Mouse (Mus musculus) left cerebral cortex, adult 18-20 months (tissue): ENCODE measurements around the gene Bbc3. TPM values are rescaled to one million over a fixed set of nuclear protein-coding genes. Genes with fewer than 3 reads are reported as not detected.

Source experiments
- DNase-seq, 2 experiments: peaks; one replicate each; pipeline ENCODE4 v3.0.0; 2021 to 2022; ENCODE audit warnings: low spot score in 2 of 2, mixed read lengths in 1 of 2
- total RNA-seq, 2 experiments: library from RNA; stranded (reverse); gene quantifications; 2 replicates each; pipeline ENCODE4 v1.2.3; 2021

Gene Bbc3
- total RNA-seq, 2 experiments from 2014 or later, result 7.5 to 11.8 TPM

DNA sequence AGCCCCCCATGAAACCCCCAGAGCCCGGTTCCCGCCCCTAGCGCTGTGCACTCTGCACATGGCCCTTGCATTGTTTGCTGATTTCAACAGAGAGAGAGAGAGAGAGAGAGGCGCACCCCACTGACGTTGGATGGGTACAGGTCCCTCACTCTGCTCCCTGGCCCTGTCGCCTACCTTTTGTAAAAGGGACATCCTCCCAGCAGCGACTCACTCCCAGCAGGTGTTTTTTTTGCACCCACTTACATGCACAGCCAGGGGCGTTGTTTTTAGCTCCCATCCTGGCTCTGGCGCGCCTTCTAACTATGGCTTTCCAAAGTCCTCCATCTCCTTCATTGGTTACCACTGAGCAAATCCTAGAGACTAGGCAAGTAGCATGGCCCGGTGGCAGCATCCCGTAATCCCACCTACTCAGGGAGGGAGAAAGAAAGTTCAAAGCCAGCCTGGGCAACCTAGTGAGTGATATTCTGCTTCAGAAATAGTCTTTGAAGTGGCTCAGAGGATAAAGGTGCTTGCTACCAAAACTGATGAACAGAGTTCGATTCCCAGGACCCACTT lies 6.1 kb downstream of the Bbc3 start:
- DNase-seq, result no peak

DNA sequence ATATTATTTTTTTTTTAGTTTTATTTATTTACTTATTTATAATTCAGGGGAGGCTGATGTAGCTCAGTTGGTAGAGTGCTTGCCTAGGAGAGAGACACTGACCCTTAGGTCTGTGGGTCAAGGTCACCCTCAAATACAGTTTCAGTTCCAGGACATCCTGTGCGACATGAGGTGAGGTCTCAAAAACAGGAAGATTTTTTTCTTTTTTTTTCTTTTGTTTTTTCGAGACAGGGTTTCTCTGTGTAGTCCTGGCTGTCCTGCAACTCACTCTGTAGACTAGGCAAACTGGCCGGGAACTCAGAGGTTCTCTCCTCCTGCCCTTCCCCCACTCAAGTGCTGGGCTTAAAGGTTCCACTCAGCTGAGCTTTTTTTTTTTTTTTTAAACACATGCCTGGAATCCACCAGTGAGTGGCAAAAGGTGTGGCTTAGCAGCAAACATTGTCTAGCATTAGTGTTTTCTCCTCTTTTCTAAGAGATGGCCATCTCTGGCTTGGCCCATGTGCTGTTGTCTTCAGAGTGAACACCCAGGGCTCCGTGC lies 7.1 kb downstream of the Bbc3 start:
- DNase-seq, result no peak

DNA sequence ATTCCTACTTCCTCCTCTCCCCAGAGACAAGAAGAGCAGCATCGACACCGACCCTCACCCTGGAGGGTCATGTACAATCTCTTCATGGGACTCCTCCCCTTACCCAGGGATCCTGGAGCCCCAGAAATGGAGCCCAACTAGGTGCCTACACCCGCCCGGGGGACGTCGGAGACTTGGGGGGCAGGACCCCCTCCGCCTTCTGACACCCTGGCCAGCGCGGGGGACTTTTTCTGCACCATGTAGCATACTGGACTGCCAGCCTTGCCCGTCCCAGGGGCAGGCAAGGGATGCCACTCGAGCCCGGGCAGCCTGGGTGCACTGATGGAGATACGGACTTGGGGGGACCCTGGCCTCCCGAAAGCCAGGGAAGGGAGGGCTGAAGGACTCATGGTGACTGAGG lies 8.9 kb downstream of the Bbc3 start:
- no peak for DNase-seq

DNA sequence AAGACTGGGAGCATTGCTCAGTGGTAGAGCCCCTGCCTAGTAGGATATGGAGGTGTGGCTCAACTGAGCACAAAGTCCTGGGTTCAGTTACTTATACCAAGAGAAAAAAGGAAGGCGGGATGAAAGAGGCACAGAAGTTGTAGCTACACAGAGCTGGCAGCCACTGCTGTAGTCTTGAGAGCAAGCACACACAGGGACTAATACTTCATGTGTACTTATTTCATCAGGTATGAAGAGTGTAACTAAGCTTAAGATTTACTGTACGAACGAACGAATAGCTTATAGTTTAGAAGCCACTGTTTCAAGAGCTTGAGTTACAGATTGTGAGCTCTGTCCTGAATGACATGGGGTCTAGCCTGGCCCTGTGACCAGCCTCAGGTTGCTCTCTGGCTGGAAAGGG lies 11.0 kb downstream of the Bbc3 start:
- no peak for DNase-seq

DNA sequence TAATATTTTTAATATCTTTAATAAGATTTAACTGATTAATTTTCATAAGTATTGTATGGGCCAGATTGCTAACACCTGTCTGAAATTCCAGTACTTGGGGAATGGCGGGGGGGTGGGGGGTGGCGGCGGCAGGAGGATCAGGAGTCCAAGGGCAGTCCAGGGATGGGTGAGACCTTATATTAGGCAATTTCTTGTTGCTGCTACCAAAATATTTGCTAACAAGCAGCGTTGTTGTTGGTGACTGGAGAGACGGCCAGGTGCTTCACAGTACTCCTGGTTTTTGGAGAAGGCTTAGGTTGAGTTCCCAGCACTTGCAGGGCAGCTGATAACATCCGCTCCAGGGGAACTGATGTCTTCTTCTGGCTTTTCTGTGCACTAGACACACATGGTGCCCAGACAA lies 12.3 kb downstream of the Bbc3 start:
- DNase-seq, result no peak

DNA sequence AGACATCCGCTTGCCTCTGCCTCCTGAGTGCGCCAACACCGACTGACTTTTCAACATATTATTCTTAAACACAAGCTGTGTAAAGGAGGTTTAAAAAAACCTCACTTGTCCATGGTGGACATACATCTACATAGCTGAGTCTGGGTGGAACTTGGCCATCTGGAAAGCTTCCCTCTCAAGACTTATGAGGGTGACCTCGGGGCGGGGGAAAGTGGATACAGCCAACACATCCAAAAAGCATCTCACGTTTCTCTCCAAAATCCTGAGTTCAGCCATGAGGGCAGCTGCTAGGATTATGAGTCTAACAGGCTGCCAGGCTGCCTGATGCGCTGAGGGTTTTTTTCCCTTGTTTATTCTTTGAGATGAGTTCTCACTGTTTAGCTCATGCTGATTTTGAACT lies 16.5 kb downstream of the Bbc3 start:
- DNase-seq, result no peak

DNA sequence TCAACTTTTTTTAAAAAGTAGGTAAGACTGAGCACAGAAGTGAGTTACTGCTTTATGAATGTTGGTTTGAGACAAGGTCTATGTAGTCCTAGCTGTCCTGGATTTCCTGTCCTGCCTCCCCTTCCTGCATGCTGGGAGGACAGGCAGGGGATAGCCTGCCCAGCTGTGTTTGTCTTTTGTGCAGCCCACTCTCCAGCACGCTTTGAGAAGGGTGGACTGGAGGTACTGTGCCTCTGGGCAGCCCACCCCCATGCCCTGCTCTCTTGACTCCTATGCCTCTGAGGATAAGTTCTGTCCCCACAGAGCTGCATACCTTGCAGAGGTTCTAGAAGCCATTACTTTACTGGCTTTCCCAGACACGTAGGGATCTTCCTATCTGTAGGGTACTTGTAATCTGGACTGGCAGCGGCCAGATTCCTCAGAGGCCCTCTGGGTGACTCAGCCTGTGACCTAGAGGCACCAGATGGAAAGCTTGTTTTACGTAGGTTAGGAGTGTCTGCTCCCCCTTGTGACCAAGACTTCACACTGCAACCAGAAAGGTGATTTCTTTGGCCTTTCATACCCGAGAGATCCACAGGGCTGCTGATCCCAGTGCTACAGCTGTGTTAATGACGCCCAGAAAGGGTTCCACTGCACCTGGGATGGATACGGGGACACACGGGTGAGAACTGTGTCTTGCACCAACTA lies 17.9 kb downstream of the Bbc3 start:
- DNase-seq, result no peak

DNA sequence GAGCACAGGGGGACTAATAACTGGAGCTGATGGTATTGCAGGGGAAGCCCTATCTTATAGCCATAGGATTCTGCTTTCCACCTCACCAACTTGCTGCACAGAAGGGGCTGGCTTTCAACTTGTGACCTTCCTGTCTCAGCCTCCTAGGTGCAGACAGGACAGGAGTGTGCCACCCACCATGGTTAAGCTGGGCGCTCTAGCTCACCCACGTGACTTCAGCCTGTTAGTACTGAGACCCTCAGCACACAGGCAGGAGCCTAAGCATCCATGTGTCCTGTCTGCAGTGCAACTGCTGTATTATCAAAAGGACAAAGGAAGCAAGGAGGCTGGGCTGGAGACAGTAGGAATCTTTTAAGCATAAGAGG lies 18.4 kb downstream of the Bbc3 start:
- no peak for DNase-seq

DNA sequence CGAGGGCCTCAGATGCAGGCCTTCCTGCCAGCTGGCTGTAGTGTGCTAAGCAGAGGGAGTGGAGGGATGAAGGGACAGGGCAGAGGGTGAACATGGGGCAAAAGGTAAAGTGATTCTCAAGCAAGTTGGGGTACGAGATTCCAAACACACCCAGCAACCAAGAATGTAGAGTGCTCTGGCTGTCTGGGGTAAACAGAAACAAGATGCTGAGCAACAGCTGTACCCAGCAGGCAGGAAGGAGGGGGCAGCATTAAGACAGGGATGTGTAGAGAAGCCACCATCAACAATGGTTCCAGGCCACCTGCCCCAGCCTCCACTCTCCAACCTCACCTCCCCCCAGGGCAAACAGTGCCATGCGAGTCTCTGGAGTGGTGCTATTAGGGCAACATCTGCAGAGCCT lies 21.0 kb downstream of the Bbc3 start:
- DNase-seq, result no peak

DNA sequence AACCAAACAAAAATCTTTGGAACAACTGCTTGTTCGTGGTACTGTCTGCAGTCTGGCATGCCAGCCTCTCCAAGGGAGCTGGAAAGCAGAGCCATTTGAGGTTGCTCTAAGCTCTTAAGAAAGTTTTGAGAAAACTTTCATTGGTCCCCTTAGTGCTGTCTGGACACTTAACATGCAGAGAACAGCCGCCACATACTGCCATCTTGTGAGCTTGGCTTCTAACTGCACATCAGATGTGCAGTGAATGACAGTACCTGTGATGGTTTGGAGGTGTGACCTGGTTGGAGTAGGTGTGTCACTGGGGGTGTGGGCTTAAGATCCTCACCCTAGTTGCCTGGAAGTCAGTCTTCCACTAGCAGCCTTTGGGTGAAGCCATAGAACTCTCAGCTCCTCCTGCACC lies 29.5 kb downstream of the Bbc3 start:
- DNase-seq, result no peak

DNA sequence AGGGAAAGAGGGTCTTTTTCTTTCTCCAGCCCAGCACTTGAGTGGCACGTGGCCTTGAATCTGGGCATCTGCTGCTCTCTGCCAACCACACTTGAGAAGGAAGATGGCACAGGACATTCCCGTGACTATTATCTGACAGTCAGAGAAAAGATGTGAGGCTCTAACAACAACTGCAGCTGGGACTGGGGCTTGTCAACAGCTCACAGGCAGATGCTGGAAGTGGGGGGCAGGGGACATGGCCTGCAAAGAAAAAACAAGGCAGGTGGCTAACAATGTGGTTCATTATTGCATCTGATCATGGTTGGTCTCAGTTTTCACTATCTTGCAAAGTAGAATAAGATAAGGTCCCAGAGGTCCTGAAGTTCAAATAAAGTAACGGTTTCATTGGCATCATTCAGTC lies 36.4 kb downstream of the Bbc3 start:
- DNase-seq, result no peak

DNA sequence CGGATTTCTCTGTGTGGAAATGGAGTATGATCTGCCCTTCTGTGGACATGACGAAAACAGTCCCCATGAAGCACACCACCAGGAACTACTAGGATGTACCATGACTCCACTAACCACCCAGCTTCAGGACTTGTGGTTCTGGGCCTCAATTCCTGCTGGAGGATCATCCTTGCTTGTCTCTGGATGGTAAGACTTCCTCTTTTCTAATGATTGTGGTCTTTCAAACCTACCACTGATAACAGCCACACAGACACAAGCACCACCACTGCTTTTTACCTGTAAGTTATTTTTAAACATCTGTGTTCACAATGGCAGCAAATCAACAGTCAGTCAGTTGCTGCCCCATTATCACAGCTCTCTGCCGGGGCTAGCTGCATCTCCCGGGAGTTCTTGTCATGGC lies 37.1 kb downstream of the Bbc3 start:
- no peak for DNase-seq

DNA sequence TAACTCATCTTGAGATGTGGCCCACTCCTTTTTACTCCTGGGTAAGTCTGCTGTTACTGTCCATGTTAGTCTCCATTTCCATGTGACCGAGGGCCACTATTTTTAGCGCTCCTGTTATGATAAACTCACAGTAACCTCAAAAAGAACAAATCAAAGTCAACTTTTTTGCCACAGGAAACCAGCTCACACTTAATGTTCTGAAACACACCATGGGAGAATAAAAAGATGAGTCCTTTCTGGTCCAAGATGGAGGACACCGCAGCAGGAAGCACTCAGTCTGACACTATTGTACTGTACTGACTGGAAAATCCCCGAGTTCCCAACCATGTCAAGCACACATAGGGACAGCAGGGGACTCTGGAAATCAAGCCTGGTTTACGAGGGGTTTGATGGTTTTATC lies 41.8 kb downstream of the Bbc3 start:
- no peak for DNase-seq

DNA sequence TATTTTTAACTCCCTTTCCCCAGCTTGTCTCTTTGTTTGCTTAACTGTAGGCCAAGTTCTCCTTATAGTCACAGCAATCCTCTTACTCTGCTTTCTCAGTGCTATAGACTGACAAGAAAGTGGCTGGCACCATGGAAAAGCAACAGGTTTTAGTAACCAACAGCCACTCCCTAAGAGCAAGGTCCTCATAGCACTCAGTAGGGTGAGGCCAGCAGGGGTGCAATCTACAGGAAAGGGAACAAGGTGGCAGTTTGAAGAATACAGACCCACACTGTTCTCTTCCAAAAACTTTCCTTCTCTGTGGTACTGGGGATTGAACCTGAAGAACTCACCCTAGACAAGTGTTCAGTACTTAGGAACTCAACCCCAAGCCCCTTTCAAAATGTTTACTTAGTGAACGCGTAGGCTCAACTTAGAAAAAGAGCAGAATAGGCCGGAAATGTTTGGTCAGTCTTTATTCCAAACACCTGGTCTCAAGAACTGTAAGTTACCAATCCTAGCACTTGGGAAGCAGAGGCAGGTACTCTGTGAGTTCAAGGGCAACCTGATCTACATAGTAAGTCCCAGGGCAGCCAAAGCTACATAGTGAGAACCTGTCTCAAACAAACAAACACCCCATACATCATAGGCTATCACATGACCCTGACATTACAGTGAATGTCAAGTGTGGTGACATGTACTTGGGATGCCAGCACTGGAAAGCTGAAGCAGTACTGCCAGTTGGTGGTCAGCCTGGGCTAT lies 47.8 kb downstream of the Bbc3 start:
- no peak for DNase-seq

DNA sequence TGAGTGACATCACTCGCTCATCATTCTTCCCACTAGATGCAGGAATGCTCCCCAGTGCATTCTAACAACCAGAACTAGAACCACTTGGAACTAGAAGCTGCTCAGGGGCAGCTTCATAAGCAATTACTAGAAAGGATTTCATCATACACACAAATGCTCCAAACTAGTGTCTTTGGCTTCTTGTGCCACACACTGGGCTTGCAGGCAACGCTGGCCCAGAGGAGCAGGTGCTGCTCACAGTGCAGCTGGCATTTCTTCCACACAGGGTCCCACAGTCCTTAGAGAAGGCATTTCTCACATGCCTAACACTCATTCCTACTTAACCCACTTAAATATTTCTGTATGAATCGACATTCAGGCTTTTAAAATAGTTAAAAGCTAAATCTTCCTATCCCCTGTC lies 49.4 kb downstream of the Bbc3 start:
- no peak for DNase-seq

DNA sequence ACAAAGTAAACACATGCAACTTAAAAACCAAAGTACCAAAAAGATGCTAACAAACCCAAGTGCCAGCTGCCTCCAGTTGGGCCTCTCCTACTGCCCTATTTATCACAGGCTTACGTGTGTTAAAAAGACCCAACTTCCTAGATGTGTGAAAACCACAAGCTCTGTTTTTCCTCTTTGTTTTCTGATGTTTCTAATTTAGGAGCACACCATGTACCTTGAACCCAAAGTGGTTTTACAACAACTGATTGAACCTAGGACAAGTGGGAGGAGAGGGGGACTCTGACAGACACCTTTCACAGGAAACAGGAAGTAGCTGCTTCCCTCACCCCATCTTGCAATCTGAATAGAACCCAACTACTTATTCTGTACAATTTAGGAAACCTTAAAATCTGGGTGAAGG lies 56.1 kb downstream of the Bbc3 start:
- DNase-seq, result no peak

DNA sequence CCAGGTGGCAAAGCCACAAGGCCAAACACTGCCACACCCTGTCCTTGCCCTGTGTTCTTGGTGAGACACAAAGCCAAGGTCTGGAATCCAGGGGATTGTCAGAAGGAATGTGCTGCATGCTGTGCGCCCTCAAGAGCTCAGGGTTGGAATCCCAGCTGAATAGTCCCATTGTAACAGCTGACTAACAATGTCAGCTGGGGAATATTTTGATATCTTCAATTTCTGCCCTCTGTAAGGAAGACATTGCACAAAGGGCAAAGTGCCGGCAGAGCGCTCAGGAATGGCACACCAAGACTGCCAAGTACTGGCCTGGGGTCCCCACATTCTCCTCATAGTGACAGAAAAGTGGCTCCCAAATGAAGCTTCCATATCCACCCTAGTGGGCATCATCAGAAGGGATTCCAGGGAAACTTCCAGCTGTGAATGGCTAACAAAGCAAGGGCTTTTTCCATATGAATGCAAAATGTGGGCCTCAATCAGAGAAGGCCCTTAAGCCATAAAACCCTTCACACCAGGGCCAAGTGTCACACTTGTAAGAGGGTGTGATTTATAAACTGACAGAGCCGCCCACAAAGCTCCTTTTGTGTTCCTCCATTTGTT lies 56.8 kb downstream of the Bbc3 start:
- DNase-seq, result no peak

DNA sequence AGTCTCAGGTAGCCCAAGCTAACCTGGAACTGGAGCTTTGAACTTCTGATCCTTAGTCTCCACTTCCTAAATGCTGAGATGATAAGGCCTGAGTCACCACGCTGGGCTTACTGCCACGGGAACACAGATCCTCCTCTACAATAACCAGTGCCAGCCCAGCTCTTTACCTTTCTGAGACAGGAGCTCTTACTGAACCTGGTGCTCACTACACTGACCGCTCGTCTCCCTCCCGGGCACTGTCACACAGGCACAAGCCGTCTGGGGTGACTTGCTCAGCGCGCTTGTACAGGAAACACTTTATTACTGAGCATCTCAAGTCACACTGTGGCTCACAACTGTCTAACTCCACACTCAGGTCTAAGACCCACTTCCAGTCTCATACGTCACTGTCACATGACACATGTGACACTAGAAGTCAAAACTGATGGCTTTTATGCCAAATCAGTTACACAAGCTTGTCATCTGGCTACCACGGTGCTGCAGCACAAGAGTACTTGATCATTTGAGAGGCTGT lies 58.0 kb downstream of the Bbc3 start:
- DNase-seq, result no peak

DNA sequence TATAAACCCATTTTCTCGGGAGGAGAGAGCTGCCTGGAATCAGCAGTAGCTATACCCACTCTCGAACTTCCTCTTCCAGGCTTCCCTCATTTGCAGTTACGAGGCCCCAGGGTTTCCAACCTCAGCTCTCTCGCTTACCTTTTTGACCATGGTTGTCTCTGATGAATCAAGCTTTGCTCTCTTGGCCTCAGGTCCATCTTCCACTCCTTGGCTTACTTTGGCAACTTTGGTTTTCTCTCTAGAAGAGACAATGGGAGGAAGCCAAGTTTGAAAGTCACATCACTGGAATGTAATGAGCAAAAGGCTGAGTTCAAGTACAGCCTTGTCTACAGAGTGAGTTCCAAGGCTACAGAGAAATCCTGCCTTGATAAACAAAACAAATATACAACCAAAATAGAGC lies 58.5 kb downstream of the Bbc3 start:
- DNase-seq, result no peak
